Mouse (Mus musculus) G1E-ER4 (cell line): Measurements from ENCODE around the gene Ttc23l. TPM values are rescaled to one million over a fixed set of nuclear protein-coding genes. Genes with fewer than 3 reads are reported as not detected.

Experiments
- GATA1 ChIP-seq: IDR thresholded peaks from one replicate; pipeline ENCODE4 v1.8.0; 2012; ENCODE audit warnings: low read length, inconsistent platforms
- polyA plus RNA-seq: library from polyadenylated mRNA; stranded (reverse); fragments of >175 nt; gene quantifications from 2 replicates; pipeline ENCODE4 v1.2.3, GENCODE M21; 2012

Ttc23l gene
- polyA plus RNA-seq, 1 experiment = not detected

- TF ChIP-seq GATA1 = no peak
These were observed 18.0 kb downstream of the Ttc23l start for GRCm38 (mm10) chr15:10540271-10541088.

DNA sequence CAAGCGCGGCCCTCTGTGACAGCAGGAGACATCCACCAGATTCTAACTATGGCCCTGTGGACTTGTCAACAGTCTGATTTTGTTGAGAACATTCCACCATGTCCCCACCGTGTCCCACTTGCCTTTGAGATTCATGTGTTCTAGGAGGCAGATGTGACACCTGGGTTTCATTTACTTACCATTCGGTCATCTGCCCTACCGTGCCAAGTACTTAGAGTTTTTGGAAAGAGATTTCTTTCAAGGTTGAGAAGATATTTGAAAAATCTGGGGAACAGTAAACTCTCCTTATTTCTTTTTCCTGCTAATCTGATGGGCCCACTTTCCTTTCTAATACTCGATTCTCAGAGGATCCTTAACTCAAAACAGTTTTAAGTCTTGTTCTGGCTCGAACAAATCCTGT, 22.5 kb downstream of the Ttc23l start:
- TF ChIP-seq GATA1 = no peak

DNA sequence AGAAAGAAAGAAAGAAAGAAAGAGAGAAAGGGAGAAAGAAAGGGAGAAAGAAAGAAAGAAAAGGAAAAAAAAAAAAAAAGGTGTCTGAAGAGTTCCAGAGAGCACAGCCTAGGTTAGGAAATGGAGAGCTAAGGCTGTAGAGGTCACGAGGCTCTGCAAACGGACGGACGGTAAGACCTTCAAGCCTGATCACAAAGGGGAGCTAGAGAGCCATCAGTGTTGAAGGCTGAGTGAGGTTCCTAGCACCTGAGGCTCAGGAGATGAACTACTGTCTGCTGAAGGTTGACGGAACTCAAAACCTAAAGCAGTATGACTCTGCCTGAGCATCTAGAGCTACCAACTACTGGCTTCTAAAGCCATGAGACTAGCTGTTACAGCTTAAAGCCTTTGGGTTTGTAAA, 23.9 kb downstream of the Ttc23l start:
- TF ChIP-seq GATA1 = no peak

DNA sequence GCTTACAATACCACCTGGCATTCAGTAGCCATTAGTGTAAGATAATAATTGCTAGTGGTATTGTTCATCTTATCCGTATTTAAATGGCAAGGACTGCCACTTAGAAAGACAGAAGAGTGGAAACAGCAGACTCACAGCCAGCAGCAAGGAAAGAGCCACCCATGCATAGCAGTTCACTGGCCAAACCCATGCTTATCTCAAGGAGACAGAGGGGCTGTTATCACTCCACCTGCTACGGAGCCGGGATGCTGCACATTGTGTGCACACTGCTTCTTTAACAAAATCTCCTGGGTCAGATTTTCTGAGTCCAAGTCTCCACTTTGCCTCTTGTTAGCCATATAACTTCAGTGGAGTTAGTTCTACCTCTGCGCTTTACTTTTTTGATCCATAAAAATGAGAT, 27.1 kb downstream of the Ttc23l start:
- TF ChIP-seq GATA1 = no peak

- no peak for TF ChIP-seq GATA1
These were observed 32.6 kb downstream of the Ttc23l start for GRCm38 (mm10) chr15:10525896-10526295.

DNA sequence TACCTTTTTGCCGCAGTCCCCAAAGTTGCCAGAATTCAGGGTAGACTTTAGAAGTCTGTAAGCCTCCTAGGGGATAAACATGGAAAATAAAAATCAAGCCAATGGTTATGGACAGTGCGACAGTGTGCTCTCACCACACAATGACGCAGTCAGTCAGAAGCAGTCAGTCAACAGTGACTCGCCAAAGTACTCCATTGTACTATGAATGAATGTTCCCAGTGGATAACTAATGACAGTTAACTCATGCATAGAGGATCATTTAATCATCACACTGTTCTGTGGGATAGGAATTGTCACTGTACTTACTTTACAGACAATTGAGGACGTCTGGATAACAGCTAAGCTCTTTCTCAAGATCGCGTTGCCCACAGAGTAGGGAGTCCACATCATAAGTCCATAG, 43.3 kb downstream of the Ttc23l start:
- TF ChIP-seq GATA1 = no peak

DNA sequence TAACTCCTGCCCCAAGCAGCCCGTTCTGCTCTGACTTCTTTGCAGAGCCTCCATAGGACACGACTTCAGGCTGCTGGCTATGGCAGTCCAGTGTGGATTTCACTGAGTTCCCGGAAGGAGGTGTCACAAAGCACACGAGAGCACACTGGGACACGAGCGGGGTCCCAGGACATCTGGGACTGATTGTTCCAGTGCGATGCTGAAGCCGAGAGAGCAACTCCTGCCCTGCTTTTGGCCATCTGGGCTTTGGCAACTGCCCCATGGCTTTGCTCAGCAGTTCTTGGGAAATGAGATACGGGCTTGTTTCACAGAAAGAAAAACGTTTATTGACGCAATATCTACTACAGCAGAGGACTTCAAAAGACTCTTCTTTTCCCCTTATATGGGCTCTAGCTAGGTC, 52.4 kb downstream of the Ttc23l start:
- TF ChIP-seq GATA1 = no peak

DNA sequence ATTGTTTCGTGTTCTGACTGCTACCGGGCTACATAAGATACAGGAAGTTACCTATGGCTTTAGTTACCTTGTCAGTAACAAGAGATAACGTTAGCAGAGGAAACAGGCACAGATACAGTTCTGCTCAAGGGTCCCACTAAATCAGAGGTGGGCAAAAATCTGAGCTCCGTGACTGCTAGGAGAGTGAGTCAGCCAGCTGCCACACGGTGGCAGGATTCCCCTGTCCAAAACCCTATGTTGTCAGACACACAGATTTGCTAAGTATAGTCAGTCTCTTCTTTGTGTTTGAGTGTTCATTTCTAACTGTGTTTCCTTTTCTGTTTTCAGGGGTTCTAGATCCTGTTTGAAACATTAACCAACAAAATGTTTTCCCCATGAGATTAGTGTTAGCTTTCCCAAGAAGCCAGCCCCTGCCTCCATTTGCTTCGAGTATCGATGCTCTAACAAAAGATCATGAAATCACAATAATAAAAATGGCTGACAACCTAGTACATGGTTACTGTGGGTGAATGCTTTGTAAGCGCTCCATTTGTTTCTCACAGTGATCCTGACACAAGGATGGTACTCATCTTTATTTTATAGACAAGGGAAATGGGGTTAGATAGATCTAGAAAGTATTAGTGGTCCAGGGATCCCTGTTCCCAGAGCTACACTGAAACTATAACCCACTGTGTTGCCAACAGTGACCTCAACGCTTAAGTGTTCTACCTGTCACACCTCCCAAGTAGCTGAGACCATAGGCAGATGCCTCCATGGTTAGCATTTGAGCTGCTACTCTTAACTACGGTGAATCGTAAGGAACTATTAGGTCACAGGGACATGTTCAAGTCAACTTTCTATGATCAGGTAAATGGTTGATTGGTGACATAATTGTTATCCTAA, 57.4 kb downstream of the Ttc23l start:
- no peak for TF ChIP-seq GATA1

GRCm38 (mm10) chr15:10500035-10500434, 58.4 kb downstream of the Ttc23l start:
- TF ChIP-seq GATA1 = no peak

- TF ChIP-seq GATA1 = no peak
These were observed 58.9 kb downstream of the Ttc23l start for GRCm38 (mm10) chr15:10499593-10499992.

DNA sequence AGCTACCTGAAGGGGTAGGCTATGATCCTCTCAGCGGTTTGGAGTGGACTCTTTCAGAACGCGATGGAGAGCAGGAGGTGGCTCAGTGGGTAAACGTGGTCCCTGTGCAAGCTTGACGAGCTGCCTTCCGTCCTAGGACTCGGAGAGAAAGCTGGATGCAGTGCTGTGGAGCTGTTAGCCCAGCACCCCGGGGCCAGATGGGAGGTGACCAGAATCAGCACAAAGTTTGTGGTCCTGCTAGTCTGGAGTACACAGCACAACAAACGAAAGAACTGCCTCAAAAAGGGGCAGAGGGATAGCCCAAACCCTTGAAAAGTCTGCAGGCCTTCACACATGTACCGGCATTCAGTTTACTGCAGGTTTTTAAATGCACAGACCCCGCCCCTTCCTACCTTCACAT, 62.5 kb downstream of the Ttc23l start:
- TF ChIP-seq GATA1 = no peak

GRCm38 (mm10) chr15:10490101-10490500, 68.4 kb downstream of the Ttc23l start:
- no peak for TF ChIP-seq GATA1

- TF ChIP-seq GATA1 = no peak
These were observed 71.2 kb downstream of the Ttc23l start for GRCm38 (mm10) chr15:10487246-10487645.

GRCm38 (mm10) chr15:10486365-10486839, 72.1 kb downstream of the Ttc23l start:
- no peak for TF ChIP-seq GATA1

GRCm38 (mm10) chr15:10485484-10486364, 72.7 kb downstream of the Ttc23l start, which contains the start of the genes Brix1 and Rad1:
TSS of gene Brix1 (minus strand) at chr15:10485947.
TSS of gene Rad1 (plus strand) at chr15:10486018.
- no peak for TF ChIP-seq GATA1

GRCm38 (mm10) chr15:10470941-10471340, 87.5 kb downstream of the Ttc23l start:
- TF ChIP-seq GATA1 = no peak
